Mouse (Mus musculus): ENCODE results near the gene Slc5a11. TPM values are rescaled to one million over a fixed set of nuclear protein-coding genes. Genes with fewer than 3 reads are reported as not detected.

Gene Slc5a11
- polyA plus RNA-seq, 1 experiment from 2014 or later, result 0.70 TPM

Other genes with a start within 250 kb of the Slc5a11 start
- gene Rbbp6, start 249.1 kb upstream of the Slc5a11 start, polyA plus RNA-seq (2015; fragmentation: Nextera tagmentation; extraction: Ambion mirVana), result 27.4 and 27.7 TPM in 2 replicates
- 59.0 and 63.2 TPM in 2 replicates for gene Tnrc6a, start 90.9 kb upstream of the Slc5a11 start, polyA plus RNA-seq (2015; fragmentation: Nextera tagmentation; extraction: Ambion mirVana)
- gene Lcmt1, start 155.0 kb downstream of the Slc5a11 start, polyA plus RNA-seq (2015; fragmentation: Nextera tagmentation; extraction: Ambion mirVana), result 89.4 and 90.8 TPM in 2 replicates
- gene Arhgap17, start 155.1 kb downstream of the Slc5a11 start, polyA plus RNA-seq (2015; fragmentation: Nextera tagmentation; extraction: Ambion mirVana), result 13.0 and 13.3 TPM in 2 replicates
- not detected in 2 replicates for gene Aqp8, start 247.5 kb downstream of the Slc5a11 start, polyA plus RNA-seq (2015; fragmentation: Nextera tagmentation; extraction: Ambion mirVana)

All from hindbrain, embryonic 13.5 days (tissue).